Mouse (Mus musculus) heart, postnatal 0 days (tissue): ENCODE measurements around the gene Asf1b. TPM values are rescaled to one million over a fixed set of nuclear protein-coding genes. Genes with fewer than 3 reads are reported as not detected.
"Not testable (repeated sequence)": the region's sequence is repeated elsewhere in the genome, so short reads cannot be mapped to it uniquely, and the experiment has no call there.

Experiments
- ATAC-seq: fragments of 200-750 bp; cut with Nextera tagmentation; 2 replicates; pipeline ENCODE4 v1.8.0; 2017; ENCODE audit warnings: low read depth, moderate number of reproducible peaks, moderate library complexity; ENCODE audit not compliant: insufficient read depth
- DNase-seq: peaks from one replicate; pipeline ENCODE4 v3.0.0-alpha.2; 2016; ENCODE audit warnings: low spot score
- H3K27ac ChIP-seq: fragments of 300-500 bp; sonication (generic); 2 replicates; pipeline ENCODE4 v1.5.1; 2014; ENCODE audit warnings: low read depth, mild to moderate bottlenecking
- H3K27me3 ChIP-seq: fragments of 300-500 bp; sonication (generic); 2 replicates; pipeline ENCODE4 v1.6.1; 2014; ENCODE audit warnings: low read length, mixed read lengths; ENCODE audit not compliant: control insufficient read depth, insufficient read depth
- H3K36me3 ChIP-seq: fragments of 300-500 bp; sonication (generic); replicated peaks from 2 replicates; pipeline ENCODE4 v1.6.1; 2014; ENCODE audit warnings: low read length, mixed read lengths; ENCODE audit not compliant: control insufficient read depth, insufficient read depth
- H3K4me1 ChIP-seq: fragments of 300-500 bp; sonication (generic); 2 replicates; pipeline ENCODE4 v1.6.1; 2014; ENCODE audit warnings: antibody characterized with exemption; ENCODE audit not compliant: control insufficient read depth, insufficient read depth
- H3K4me2 ChIP-seq: fragments of 300-500 bp; sonication (generic); 2 replicates; pipeline ENCODE4 v1.6.1; 2014; ENCODE audit warnings: low read depth, mild to moderate bottlenecking, low read length, moderate library complexity
- H3K4me3 ChIP-seq: fragments of 300-500 bp; sonication (generic); 2 replicates; pipeline ENCODE4 v1.5.1; 2014; ENCODE audit warnings: low read depth, low read length
- H3K9ac ChIP-seq: fragments of 300-500 bp; sonication (generic); replicated peaks from 2 replicates; pipeline ENCODE4 v1.6.1; 2014; ENCODE audit warnings: low read depth, low read length, mixed read lengths
- H3K9me3 ChIP-seq: fragments of 300-500 bp; sonication (generic); replicated peaks from 2 replicates; pipeline ENCODE4 v1.6.1; 2016; ENCODE audit warnings: low read length; ENCODE audit not compliant: control insufficient read depth
- CTCF ChIP-seq: IDR thresholded peaks from 2 replicates; pipeline ENCODE4 v1.5.1; 2016; ENCODE audit warnings: antibody characterized with exemption, control low read depth, low read depth
- EP300 ChIP-seq: IDR thresholded peaks from 2 replicates; pipeline ENCODE4 v1.6.1; 2016; ENCODE audit warnings: antibody characterized with exemption, low read depth
- WGBS: fragments of 180-500 bp; shearing (Covaris S2); extraction: QIAGEN DNeasy Blood & Tissue Kit; methylation state at CpG from one replicate; pipeline ENCODE4 v1.1.7; 2014; 5-methylcytosine and 5-hydroxymethylcytosine counted together
- polyA plus RNA-seq: library from polyadenylated mRNA; unstranded; fragments of >200 nt; fragmentation: Nextera tagmentation; extraction: Ambion mirVana; gene quantifications from 2 replicates; pipeline ENCODE4 v1.2.1, GENCODE M21; 2015
- total RNA-seq: library from RNA; depleted of rRNA; stranded (reverse); fragments of >200 nt; gene quantifications from 2 replicates; pipeline ENCODE4 v1.2.3, GENCODE M21; 2014; ENCODE audit warnings: low replicate concordance

The Asf1b gene
- total and polyA plus RNA-seq, 2 experiments from 2014 or later: 19.2 to 109 TPM

- peaks cover 26% of the 10 kb centered on the region for H3K36me3 ChIP-seq
- ATAC-seq: no peak
- H3K4me1 ChIP-seq: peaks cover 57% of the 10 kb centered on the region
- peak overlapping the region; percentile 97 for H3K27ac ChIP-seq
- peak overlapping the region; percentile 47 for H3K9ac ChIP-seq
- H3K27me3 ChIP-seq: no peaks in the 10 kb centered on the region
- TF ChIP-seq CTCF (no peak), EP300 (no peak)
- no peaks in the 10 kb centered on the region for H3K9me3 ChIP-seq
- peak overlapping the region; percentile 44 for H3K4me2 ChIP-seq
- WGBS: 43% methylated on average over 9 of the region's 9 CpGs
- no peak for DNase-seq
- no peak overlapping the region for H3K4me3 ChIP-seq
These were observed 22.9 kb downstream of the Asf1b start for GRCm38 (mm10) chr8:83978200-83978599.

- Histone ChIP-seq H3K27ac (peak overlapping the region; percentile 97), H3K4me3 (no peak overlapping the region), H3K4me2 (no peak overlapping the region), H3K9ac (no peak overlapping the region), H3K9me3 (no peaks in the 10 kb centered on the region), H3K4me1 (peaks cover 44% of the 10 kb centered on the region), H3K36me3 (peaks cover 43% of the 10 kb centered on the region), H3K27me3 (no peaks in the 10 kb centered on the region)
- TF ChIP-seq CTCF: peak; percentile 14
- no peak for TF ChIP-seq EP300
- DNase-seq (peak; percentile 93), ATAC-seq (peak; percentile 96)
- WGBS: 30% methylated on average over 1 of the region's 1 CpGs
These were observed 24.9 kb downstream of the Asf1b start for GRCm38 (mm10) chr8:83980250-83980649.

GRCm38 (mm10) chr8:83980845-83981244 lies 25.5 kb downstream of the Asf1b start:
- Histone ChIP-seq H3K27ac (peak overlapping the region; percentile 97), H3K9ac (no peak overlapping the region), H3K9me3 (no peaks in the 10 kb centered on the region), H3K4me3 (no peak overlapping the region), H3K27me3 (no peaks in the 10 kb centered on the region), H3K4me2 (no peak overlapping the region), H3K36me3 (peaks cover 48% of the 10 kb centered on the region), H3K4me1 (peaks cover 44% of the 10 kb centered on the region)
- ATAC-seq: peak; percentile 84
- TF ChIP-seq CTCF (peak; percentile 63), EP300 (peak; percentile 67; the same call in 1 of the 2 replicates)
- DNase-seq: peak; percentile 73
- WGBS: 43% methylated on average over 8 of the region's 8 CpGs

GRCm38 (mm10) chr8:83981533-83981932 lies 26.2 kb downstream of the Asf1b start:
- Histone ChIP-seq H3K4me1 (peaks cover 41% of the 10 kb centered on the region), H3K27ac (peak overlapping the region; percentile 97), H3K27me3 (no peaks in the 10 kb centered on the region), H3K9me3 (no peaks in the 10 kb centered on the region), H3K9ac (no peak overlapping the region), H3K36me3 (peaks cover 55% of the 10 kb centered on the region), H3K4me2 (no peak overlapping the region), H3K4me3 (no peak overlapping the region)
- TF ChIP-seq EP300 (no peak), CTCF (no peak; the same call in 1 of the 2 replicates)
- ATAC-seq (no peak), DNase-seq (no peak)
- WGBS: 85% methylated on average over 7 of the region's 7 CpGs

GRCm38 (mm10) chr8:83982449-83982848 lies 27.1 kb downstream of the Asf1b start:
- Histone ChIP-seq H3K9ac (no peak overlapping the region), H3K4me2 (no peak overlapping the region), H3K4me1 (peaks cover 32% of the 10 kb centered on the region), H3K9me3 (no peaks in the 10 kb centered on the region), H3K4me3 (no peak overlapping the region), H3K36me3 (peaks cover 63% of the 10 kb centered on the region), H3K27me3 (no peaks in the 10 kb centered on the region), H3K27ac (peak overlapping the region; percentile 41)
- DNase-seq (no peak), ATAC-seq (no peak)
- 70% methylated on average over 4 of the region's 4 CpGs for WGBS
- TF ChIP-seq CTCF (no peak), EP300 (no peak)

GRCm38 (mm10) chr8:83983222-83983621 lies 27.9 kb downstream of the Asf1b start:
- 96% methylated on average over 2 of the region's 2 CpGs for WGBS
- not testable (repeated sequence) for H3K27ac ChIP-seq, ATAC-seq, H3K27me3 ChIP-seq, H3K4me2 ChIP-seq, H3K4me3 ChIP-seq, DNase-seq, H3K9me3 ChIP-seq, H3K9ac ChIP-seq
- H3K36me3 ChIP-seq: peaks cover 71% of the 10 kb centered on the region
- TF ChIP-seq CTCF: peak; percentile 8; the same call in 1 of the 2 replicates
- peaks cover 24% of the 10 kb centered on the region for H3K4me1 ChIP-seq
